Mouse (Mus musculus) stomach, postnatal 0 days (tissue): Measurements from ENCODE around the gene Fn3k. TPM values are rescaled to one million over a fixed set of nuclear protein-coding genes. Genes with fewer than 3 reads are reported as not detected.

Experiments used
- ATAC-seq: fragments of 200-750 bp; cut with Nextera tagmentation; 2 replicates; pipeline ENCODE4 v1.8.0; 2017; ENCODE audit not compliant: low FRiP score, low TSS enrichment
- DNase-seq: peaks from one replicate; pipeline ENCODE4 v3.0.0-alpha.2; 2016; ENCODE audit warnings: low spot score
- H3K27ac ChIP-seq: fragments of 300-500 bp; sonication (generic); replicated peaks from 2 replicates; pipeline ENCODE4 v1.5.1; 2014; ENCODE audit warnings: mild to moderate bottlenecking, control low read depth
- H3K27me3 ChIP-seq: fragments of 300-500 bp; sonication (generic); 2 replicates; pipeline ENCODE4 v1.6.1; 2014; ENCODE audit warnings: low read length; ENCODE audit not compliant: control insufficient read depth, insufficient read depth
- H3K36me3 ChIP-seq: fragments of 300-500 bp; sonication (generic); 2 replicates; pipeline ENCODE4 v1.6.1; 2014; ENCODE audit warnings: low read length, mixed read lengths; ENCODE audit not compliant: control insufficient read depth, insufficient read depth
- H3K4me1 ChIP-seq: fragments of 300-500 bp; sonication (generic); replicated peaks from 2 replicates; pipeline ENCODE4 v1.6.1; 2014; ENCODE audit warnings: antibody characterized with exemption; ENCODE audit not compliant: control insufficient read depth, insufficient read depth
- H3K4me2 ChIP-seq: fragments of 300-500 bp; sonication (generic); replicated peaks from 2 replicates; pipeline ENCODE4 v1.6.1; 2014; ENCODE audit warnings: low read depth, mild to moderate bottlenecking, control low read depth, moderate library complexity
- H3K4me3 ChIP-seq: fragments of 300-500 bp; sonication (generic); 2 replicates; pipeline ENCODE4 v1.5.1; 2014; ENCODE audit warnings: low read depth, low read length, control low read depth
- H3K9ac ChIP-seq: fragments of 300-500 bp; sonication (generic); 2 replicates; pipeline ENCODE4 v1.6.1; 2014; ENCODE audit warnings: mild to moderate bottlenecking, low read length, control low read depth, mixed read lengths
- H3K9me3 ChIP-seq: fragments of 300-500 bp; sonication (generic); 2 replicates; pipeline ENCODE4 v1.6.1; 2016; ENCODE audit warnings: low read length; ENCODE audit not compliant: control insufficient read depth
- CTCF ChIP-seq: IDR thresholded peaks from 2 replicates; pipeline ENCODE4 v1.5.1; 2016; ENCODE audit warnings: antibody characterized with exemption, low read depth, mild to moderate bottlenecking, moderate library complexity
- EP300 ChIP-seq: optimal IDR thresholded peaks from 2 replicates; pipeline ENCODE3; 2016; ENCODE audit warnings: antibody characterized with exemption
- WGBS: fragments of 180-500 bp; shearing (Covaris S2); extraction: QIAGEN DNeasy Blood & Tissue Kit; methylation state at CpG from one replicate; pipeline ENCODE4 v1.1.7; 2014; 5-methylcytosine and 5-hydroxymethylcytosine counted together
- polyA plus RNA-seq: library from polyadenylated mRNA; unstranded; fragments of >200 nt; fragmentation: Nextera tagmentation; extraction: Ambion mirVana; gene quantifications from 2 replicates; pipeline ENCODE4 v1.2.1, GENCODE M21; 2015

Fn3k gene
- polyA plus RNA-seq, 1 experiment from 2014 or later: 0.44 TPM

DNA sequence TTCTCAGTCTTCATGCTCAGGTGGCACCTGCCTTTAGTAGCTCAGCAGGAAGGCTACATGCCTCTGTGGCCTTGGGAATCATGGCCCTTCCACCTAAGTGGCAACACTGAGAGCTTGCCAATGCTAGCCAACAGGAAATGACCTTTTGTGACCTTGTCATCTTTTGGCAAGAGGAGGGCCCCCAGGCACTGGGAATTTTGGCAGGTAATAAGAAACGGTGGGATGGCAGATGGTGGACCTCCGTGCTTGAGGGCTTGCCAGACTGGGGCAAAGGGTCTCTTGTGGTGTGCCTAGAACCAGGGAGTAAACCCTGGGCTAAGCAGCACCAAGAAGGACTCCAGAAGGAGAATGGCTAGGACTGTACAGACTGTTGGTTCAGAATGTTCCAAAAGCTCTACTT lies 7.4 kb downstream of the Fn3k start:
- no peak overlapping the region for H3K27ac ChIP-seq
- 57% methylated on average over 2 of the region's 2 CpGs for WGBS
- no peaks in the 10 kb centered on the region for H3K27me3 ChIP-seq
- H3K4me2 ChIP-seq: no peak overlapping the region
- no peaks in the 10 kb centered on the region for H3K4me1 ChIP-seq
- H3K9ac ChIP-seq: no peak overlapping the region
- no peak for DNase-seq
- ATAC-seq: no peak
- no peaks in the 10 kb centered on the region for H3K36me3 ChIP-seq
- no peaks in the 10 kb centered on the region for H3K9me3 ChIP-seq
- no peak for TF ChIP-seq CTCF
- TF ChIP-seq EP300: no peak
- H3K4me3 ChIP-seq: no peak overlapping the region

DNA sequence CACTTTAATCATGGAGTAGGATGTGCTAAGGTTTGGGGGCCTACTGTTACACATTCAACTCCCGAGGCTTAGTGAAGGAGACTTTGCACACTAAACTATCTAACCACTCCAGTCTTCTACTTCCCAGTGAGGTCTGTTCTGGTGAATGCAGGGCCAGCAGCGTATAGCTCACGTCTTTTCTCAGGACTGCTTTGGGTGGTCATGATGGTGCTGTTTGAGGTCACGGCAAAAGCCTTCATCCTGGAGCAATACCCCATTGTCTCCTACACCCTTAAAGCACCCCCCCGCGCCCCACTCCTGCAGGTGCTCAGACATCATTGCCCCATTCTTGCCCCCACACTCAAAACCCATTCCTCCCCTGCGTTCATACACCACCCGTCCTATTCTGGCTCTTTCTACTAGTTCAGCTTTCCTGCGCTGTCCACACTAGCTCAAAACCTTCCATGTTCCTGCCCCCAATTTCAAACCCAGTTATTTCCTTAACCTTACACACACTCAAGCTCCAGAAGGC lies 16.6 kb downstream of the Fn3k start:
- Histone ChIP-seq H3K4me1 (0 out of 2 replicates have a peak, but pooled peaks cover 2% of the 10 kb centered on the region), H3K9ac (no peak overlapping the region), H3K27me3 (no peaks in the 10 kb centered on the region), H3K9me3 (no peaks in the 10 kb centered on the region), H3K4me3 (peak overlapping the region; percentile 71), H3K27ac (no peak overlapping the region; the same call in 1 of the 2 replicates), H3K4me2 (peak overlapping the region; percentile 73), H3K36me3 (no peaks in the 10 kb centered on the region)
- DNase-seq (no peak), ATAC-seq (0 out of 2 replicates have a peak, but pooled peaks have one; percentile 6)
- no peak for TF ChIP-seq CTCF
- TF ChIP-seq EP300: no peak
- 25% methylated on average over 9 of the region's 9 CpGs for WGBS

DNA sequence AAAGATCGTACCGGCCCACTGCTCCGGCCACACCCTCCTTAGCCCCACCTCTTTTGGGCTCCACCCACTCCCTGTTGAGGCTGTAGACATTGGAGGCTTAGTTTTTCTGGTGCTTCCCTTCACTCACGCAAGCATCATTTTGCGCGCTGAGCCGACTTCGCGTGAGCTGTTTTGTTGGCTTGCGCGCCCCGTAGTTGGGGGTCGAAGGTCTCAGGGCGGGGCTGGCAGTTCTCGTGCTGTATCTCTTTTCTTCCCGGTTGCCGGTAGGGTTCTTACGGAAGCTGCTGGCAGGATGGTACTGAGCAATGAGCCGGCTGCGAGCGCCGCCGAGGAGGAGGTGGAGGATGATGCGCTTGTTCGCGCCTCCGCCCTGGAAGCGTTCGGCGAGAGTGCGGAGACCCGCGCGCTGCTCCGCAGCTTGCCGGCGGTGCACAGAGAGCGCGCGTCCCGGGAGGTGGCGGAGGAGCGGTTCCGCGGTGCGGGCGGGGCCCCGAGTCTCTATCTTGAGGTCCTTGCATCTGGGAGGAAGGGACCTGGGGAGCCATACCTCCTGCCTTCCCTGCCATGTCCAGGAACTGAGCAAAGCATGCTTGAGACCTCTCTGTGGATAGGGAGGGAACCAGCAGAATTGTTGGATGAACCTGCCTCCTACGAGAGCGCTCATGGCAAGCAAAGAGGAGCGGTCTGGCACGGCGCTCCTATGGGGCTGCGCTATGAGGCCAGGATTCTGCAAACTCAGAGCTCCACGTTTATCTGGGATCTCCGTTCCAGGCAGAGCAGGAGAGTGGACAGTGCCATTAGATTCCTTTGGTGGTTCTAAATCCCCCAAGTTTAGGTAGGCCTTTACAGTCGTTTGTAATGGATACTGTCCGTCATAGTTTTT lies 17.3 kb downstream of the Fn3k start, which contains the start of gene Tbcd:
Tbcd (plus strand) TSS at position 197 of the 883 bp plus-strand sequence.
- WGBS: under 1% methylated on average over 57 of the region's 58 CpGs
- Histone ChIP-seq H3K4me3 (peak within 1 kb of the TSS; percentile 71), H3K4me1 (0 out of 2 replicates have a peak, but pooled peaks cover 2% of the 10 kb centered on the region), H3K27ac (peak within 1 kb of the TSS; percentile 45), H3K4me2 (peak within 1 kb of the TSS; percentile 73), H3K27me3 (no peaks in the 10 kb centered on the region), H3K9me3 (no peaks in the 10 kb centered on the region), H3K9ac (peak within 1 kb of the TSS; percentile 64), H3K36me3 (no peaks in the 10 kb centered on the region)
- no peak for TF ChIP-seq EP300
- TF ChIP-seq CTCF: peak; percentile 37
- peak; percentile 95 for ATAC-seq
- DNase-seq: peak; percentile 94

DNA sequence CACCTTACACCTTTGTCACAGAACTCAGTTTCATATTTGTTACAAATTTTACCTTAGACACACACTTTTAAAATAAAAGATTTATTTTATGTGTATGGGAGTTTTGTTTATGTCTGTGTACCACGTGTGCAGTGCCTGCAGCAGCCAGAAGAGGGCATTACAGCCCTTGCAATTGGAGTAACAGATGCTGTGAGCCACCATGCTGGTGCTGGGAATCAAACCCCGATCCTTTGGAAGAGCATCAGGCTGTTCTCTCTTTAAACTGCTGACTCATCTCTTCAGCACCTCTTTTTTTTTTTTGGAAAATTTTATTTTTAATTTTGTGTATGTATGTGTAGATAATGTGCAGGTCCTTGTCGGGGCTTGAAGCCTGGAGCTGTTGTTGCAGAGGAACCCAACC lies 23.2 kb downstream of the Fn3k start:
- no peak for DNase-seq
- Histone ChIP-seq H3K4me1 (no peaks in the 10 kb centered on the region), H3K27me3 (no peaks in the 10 kb centered on the region), H3K4me2 (no peak overlapping the region), H3K9ac (no peak overlapping the region), H3K27ac (no peak overlapping the region), H3K4me3 (no peak overlapping the region), H3K36me3 (peaks cover 7% of the 10 kb centered on the region; the same call in 1 of the 2 replicates), H3K9me3 (no peaks in the 10 kb centered on the region)
- TF ChIP-seq CTCF: peak; percentile 26
- TF ChIP-seq EP300: no peak
- WGBS: 94% methylated on average over 3 of the region's 3 CpGs
- ATAC-seq: no peak

DNA sequence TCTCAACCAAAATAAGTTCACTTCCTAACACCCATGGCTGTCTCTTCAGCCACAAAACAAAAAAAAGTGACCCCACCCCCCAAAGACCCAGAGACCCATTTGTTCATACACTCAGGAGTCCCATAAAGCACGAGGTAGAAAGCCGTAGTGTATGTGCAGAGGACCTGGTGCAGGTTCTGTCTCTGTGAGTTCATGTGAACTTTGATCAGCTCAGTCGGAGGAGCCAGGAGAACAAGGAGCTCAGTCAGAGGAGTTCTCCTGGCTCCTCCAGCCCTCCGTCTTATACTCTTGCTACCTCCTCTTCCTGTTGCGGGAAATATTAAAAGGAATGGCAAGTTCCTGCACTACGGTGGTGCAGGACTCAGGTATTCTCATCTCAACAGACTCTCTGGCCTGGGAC lies 32.7 kb downstream of the Fn3k start:
- no peak for ATAC-seq

DNA sequence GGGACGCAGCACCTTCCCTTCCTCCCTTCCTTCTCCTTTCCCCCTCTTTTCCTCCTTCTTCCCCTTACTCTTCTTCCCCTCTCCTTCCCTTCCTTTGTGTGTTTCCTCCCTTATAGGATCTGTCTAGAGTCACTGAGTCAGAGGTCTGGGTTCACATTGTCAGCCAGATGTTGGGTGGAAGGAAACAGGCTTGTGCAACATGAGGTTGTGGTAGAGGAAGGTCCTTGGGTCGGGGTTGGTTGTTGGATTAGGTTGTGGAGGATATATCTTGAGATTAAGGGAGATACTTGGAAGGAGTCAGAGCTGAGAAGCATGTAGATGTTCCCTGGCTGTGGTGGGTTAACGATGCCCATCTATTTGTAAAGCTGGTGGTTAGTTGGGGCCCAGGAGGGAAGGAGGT lies 40.1 kb downstream of the Fn3k start:
- no peak for TF ChIP-seq CTCF
- TF ChIP-seq EP300: no peak
- Histone ChIP-seq H3K27me3 (no peaks in the 10 kb centered on the region), H3K9me3 (no peaks in the 10 kb centered on the region), H3K4me2 (no peak overlapping the region), H3K9ac (no peak overlapping the region), H3K4me3 (no peak overlapping the region), H3K27ac (no peak overlapping the region), H3K36me3 (no peaks in the 10 kb centered on the region; the same call in 1 of the 2 replicates), H3K4me1 (no peaks in the 10 kb centered on the region)
- 72% methylated on average over 3 of the region's 3 CpGs for WGBS
- DNase-seq (no peak), ATAC-seq (no peak)

More for the DNA sequence above, 32.7 kb downstream of the Fn3k start:
- Histone ChIP-seq H3K4me3 (no peak overlapping the region), H3K27ac (no peak overlapping the region), H3K36me3 (peaks cover 3% of the 10 kb centered on the region; the same call in 1 of the 2 replicates), H3K4me2 (no peak overlapping the region), H3K4me1 (no peaks in the 10 kb centered on the region), H3K9ac (no peak overlapping the region), H3K27me3 (no peaks in the 10 kb centered on the region), H3K9me3 (no peaks in the 10 kb centered on the region)
- WGBS: 83% methylated on average over 6 of the region's 6 CpGs
- DNase-seq: no peak
- no peak for TF ChIP-seq CTCF
- TF ChIP-seq EP300: no peak
